Mouse (Mus musculus) thymus, adult 2 months (tissue): ENCODE results near the gene Preb. TPM values are rescaled to one million over a fixed set of nuclear protein-coding genes. Genes with fewer than 3 reads are reported as not detected.

Source experiments
- DNase-seq: peaks from one replicate; pipeline ENCODE4 v3.0.0; 2021
- H3K27ac ChIP-seq: fragments of 200-500 bp; 2 replicates; pipeline ENCODE4 v1.5.1; 2012; ENCODE audit warnings: low read length, control low read depth; ENCODE audit not compliant: control insufficient read depth, insufficient read depth
- H3K27me3 ChIP-seq: fragments of 200-500 bp; 2 replicates; pipeline ENCODE4 v1.6.1; 2012; ENCODE audit warnings: mild to moderate bottlenecking, low read length, moderate library complexity, mixed read lengths; ENCODE audit not compliant: control insufficient read depth, insufficient read depth
- H3K36me3 ChIP-seq: fragments of 200-500 bp; 2 replicates; pipeline ENCODE4 v1.6.1; 2012; ENCODE audit warnings: mild to moderate bottlenecking, low read length, moderate library complexity; ENCODE audit not compliant: control insufficient read depth, insufficient read depth
- H3K4me1 ChIP-seq: fragments of 200-500 bp; replicated peaks from 2 replicates; pipeline ENCODE4 v1.6.1; 2012; ENCODE audit warnings: low read length; ENCODE audit not compliant: control insufficient read depth, insufficient read depth
- H3K4me3 ChIP-seq: fragments of 200-500 bp; 2 replicates; pipeline ENCODE4 v1.5.1; 2012; ENCODE audit warnings: mild to moderate bottlenecking, low read length, control low read depth, moderate library complexity; ENCODE audit not compliant: control insufficient read depth, insufficient read depth
- CTCF ChIP-seq: fragments of 200-500 bp; IDR thresholded peaks from 2 replicates; pipeline ENCODE4 v1.5.1; 2012; ENCODE audit warnings: mild to moderate bottlenecking, control low read depth, low read length, moderate library complexity, borderline replicate concordance; ENCODE audit not compliant: control insufficient read depth, poor library complexity, insufficient read depth; ENCODE audit errors: extremely low read depth
- POLR2A ChIP-seq: fragments of 200-500 bp; IDR thresholded peaks from 2 replicates; pipeline ENCODE4 v1.6.1; 2012; ENCODE audit warnings: mild to moderate bottlenecking, low read length, control low read depth, moderate library complexity; ENCODE audit not compliant: control insufficient read depth, poor library complexity, insufficient read depth; ENCODE audit errors: extremely low read depth
- WGBS: fragments of 180-500 bp; shearing (Covaris S2); methylation state at CpG from one replicate; pipeline ENCODE4 v1.1.7; 2018; 5-methylcytosine and 5-hydroxymethylcytosine counted together
- polyA plus RNA-seq: library from polyadenylated mRNA; depleted of rRNA; stranded (reverse); fragments of >200 nt; gene quantifications from 2 replicates; pipeline ENCODE4 v1.2.3, GENCODE M21; 2012

The Preb gene
- polyA plus RNA-seq, 1 experiment: 419 TPM

DNA sequence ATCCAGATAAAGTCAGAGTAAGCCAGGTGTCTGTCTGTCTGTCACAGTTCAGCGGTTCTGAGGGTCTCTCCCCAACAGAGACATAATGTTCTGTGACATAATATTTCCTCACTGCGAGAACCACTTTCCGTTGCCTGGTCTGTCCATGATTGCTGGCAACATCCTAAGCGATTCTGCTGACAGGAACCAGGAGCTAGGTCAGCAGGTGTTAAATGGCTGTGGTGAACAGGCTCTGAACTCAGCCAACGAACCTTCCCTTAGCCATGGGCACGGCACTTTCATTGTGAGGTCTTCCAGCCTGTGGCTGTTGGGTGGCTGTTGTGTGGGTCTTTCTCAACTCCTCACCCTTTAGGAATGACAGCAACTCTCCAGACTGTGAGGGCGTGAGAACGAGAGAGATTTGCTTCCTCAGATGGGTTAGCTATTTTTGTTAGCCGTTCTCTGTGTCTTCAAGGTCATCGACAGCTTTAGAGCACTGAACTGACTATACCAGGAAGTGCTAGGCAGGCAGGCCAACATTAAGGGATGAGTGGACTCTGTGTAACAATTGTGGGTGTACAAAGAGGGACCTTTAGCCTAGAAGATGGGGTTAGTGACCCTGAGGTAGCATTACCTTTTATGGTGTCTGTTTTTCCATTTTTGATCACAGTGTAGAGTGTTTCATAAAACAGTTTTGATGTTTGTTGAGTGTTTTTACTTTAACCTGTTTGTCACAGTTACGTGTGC is 34.9 kb upstream of the Preb start:
- Histone ChIP-seq H3K4me3 (no peak overlapping the region), H3K27ac (no peak overlapping the region), H3K27me3 (no peaks in the 10 kb centered on the region), H3K4me1 (no peaks in the 10 kb centered on the region), H3K36me3 (no peaks in the 10 kb centered on the region)
- TF ChIP-seq CTCF: no peak
- no peak for DNase-seq
- 83% methylated on average over 11 of the region's 11 CpGs for WGBS

DNA sequence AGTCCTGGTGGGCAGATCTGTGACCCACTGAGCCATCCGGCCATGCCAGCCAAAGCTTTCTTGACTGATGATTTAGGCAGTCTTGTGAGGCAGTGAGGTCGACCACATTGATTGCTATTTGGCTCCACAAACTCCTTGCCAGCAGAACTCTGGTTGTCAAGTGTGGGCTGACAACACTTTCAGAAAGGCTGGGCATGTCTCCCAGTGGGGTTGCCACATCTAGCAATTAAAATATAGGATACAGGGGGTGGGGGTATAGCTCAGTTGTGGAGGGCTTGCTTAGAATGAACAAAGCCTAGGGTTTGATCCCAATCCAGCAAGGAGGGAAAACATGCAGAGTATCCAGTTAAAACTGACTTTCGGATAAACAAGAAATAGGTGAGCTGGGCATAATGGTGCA is 33.9 kb upstream of the Preb start:
- WGBS: 80% methylated on average over 3 of the region's 3 CpGs
- no peak overlapping the region for H3K27ac ChIP-seq
- no peak for DNase-seq
- TF ChIP-seq POLR2A: no peak
- TF ChIP-seq CTCF: no peak
- no peaks in the 10 kb centered on the region for H3K36me3 ChIP-seq
- H3K4me1 ChIP-seq: no peaks in the 10 kb centered on the region
- no peaks in the 10 kb centered on the region for H3K27me3 ChIP-seq
- no peak overlapping the region for H3K4me3 ChIP-seq

DNA sequence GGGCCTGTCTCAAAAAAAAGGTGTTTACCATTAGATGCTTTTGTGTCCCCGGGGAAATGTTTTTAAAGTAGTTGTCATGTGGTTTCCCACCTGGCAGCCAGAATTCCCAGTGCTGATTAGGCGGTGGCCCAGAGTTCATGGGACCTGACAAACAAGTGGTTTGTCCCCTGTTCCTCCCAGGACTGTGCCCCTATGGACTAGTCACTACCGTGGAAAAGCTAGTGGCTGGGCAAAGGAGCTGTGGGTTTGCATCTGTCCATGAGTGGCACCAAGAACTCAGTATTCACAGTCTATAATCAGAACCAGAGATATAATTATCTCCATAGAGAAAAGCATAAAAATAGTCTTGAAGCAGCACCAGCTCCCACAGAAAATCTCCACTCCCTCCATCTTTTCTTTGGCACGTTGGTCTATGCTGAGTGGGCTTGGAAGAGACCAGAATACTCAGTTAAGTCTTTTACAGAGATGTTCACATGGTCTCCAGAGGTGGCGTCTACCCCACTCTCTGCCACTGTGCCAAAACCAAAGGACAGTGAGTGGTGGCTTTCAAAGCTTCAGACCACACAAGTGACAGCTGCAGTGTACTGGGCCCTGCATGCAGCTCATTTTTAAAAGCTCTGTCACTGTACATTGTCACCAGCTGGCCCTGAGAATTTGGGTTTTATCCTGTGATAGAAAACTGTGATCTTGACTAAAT is 33.0 kb upstream of the Preb start:
- Histone ChIP-seq H3K27ac (no peak overlapping the region), H3K27me3 (no peaks in the 10 kb centered on the region), H3K4me3 (no peak overlapping the region), H3K36me3 (no peaks in the 10 kb centered on the region), H3K4me1 (no peaks in the 10 kb centered on the region)
- TF ChIP-seq CTCF (no peak), POLR2A (no peak)
- no peak for DNase-seq
- WGBS: 85% methylated on average over 5 of the region's 5 CpGs

DNA sequence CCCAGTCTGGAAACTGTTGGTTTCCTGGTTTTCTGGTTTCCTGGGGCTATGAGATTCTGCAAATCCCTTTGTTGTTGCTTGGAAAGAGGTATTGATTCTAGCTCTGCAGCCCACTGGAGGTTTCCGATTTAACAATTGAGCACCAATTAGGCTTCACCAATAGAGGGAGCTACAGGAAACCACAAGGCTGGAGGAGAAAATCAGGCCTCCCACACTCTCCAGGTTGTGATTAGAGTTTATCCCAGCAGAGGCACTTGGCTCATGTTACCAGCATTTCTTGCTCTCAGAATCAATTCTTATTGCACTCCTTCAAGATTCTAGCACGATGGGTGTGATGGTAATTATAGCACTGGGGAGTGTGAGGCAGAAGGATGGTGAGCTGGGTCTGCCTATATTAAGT is 22.2 kb upstream of the Preb start:
- Histone ChIP-seq H3K27me3 (no peaks in the 10 kb centered on the region), H3K36me3 (no peaks in the 10 kb centered on the region), H3K4me3 (no peak overlapping the region), H3K4me1 (no peaks in the 10 kb centered on the region), H3K27ac (no peak overlapping the region)
- 55% methylated on average over 2 of the region's 2 CpGs for WGBS
- TF ChIP-seq POLR2A: no peak
- TF ChIP-seq CTCF: no peak
- no peak for DNase-seq

DNA sequence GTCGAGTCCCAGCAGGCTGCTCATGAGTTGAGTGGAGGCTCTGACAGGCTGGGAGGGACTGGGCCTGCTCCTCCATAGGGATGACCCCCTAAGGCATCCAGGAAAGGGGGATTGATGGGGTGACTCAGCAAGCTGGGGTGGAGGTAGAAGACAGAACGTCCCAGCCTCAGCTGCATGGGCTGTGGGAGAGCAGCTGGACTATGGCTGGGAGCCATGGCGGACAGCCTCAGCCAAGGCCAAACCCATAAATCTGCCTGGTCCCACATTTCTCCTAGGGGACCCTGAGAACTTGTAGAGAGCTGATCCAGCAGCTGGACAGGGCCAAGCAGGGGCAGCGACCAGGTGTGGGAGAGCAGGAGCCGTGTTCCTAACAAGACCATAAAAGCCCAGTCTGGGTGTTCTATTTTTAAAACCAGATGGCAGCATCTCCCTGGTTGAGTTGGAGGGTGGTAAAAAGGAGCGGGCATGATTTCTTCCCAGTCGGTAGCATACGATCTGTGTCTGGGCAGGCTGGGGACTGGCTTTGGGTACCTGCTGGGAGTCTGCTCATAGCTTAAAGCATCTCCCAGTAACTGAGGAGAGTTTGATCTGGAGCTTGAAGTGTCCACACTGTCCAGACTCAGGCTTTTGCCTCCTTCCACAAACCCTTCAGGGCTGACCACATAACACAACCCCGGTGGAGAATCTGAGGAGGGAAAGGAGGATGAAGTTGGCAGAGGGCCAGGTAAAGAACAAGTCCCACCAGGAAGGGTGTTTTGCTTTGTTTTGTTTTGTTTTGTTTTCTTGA is 14.9 kb upstream of the Preb start:
- 91% methylated on average over 9 of the region's 9 CpGs for WGBS
- TF ChIP-seq POLR2A: no peak
- TF ChIP-seq CTCF: no peak
- DNase-seq: no peak
- Histone ChIP-seq H3K4me3 (no peak overlapping the region), H3K36me3 (no peaks in the 10 kb centered on the region), H3K27ac (no peak overlapping the region), H3K4me1 (no peaks in the 10 kb centered on the region; the same call in 1 of the 2 replicates), H3K27me3 (no peaks in the 10 kb centered on the region)

DNA sequence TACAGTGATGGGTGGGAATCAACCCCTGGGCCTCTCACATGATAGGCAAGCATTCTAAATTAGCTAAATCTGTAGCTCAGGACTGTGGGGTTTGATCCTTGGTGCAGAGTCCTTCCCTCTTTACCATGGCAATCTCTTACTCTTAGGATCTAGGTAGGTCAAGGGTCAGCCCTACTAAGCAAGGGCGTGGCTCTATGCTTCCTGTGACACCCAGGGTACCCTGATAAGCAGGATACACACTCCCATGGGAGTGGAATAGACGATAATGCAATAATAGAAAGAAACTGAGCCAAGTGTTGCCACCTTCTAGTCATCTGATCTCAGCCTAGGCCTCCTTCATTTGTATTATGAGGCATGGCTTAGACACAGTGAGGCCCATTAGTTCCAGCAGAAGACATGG is 9.3 kb upstream of the Preb start:
- H3K27ac ChIP-seq: no peak overlapping the region
- H3K4me1 ChIP-seq: no peaks in the 10 kb centered on the region; the same call in 1 of the 2 replicates
- H3K27me3 ChIP-seq: no peaks in the 10 kb centered on the region
- TF ChIP-seq POLR2A (no peak), CTCF (no peak)
- no peak overlapping the region for H3K4me3 ChIP-seq
- DNase-seq: no peak
- 91% methylated on average over 2 of the region's 2 CpGs for WGBS
- no peaks in the 10 kb centered on the region for H3K36me3 ChIP-seq

DNA sequence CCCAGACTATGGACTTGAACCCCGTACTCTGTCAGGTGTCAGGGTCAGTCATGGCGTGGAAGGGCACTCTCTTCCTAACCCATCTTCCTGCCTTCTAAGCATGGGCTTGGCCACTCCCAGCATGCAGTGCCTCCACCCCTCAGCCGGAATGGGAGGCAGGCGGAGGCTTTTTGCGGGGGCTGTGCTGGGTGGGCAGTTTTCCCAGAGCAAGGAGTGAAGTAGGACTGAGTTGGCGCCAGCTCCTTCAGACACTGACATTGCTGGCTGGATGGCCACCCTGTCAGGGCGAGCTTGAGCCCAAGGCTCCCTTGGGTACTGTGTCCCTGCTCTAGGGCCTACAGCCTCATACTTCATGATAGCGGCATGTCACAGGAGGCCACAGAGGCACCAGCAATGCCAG is 8.3 kb upstream of the Preb start, which contains the start of gene Tcf23:
Tcf23 (plus strand) TSS at position 247 of the 400 bp plus-strand sequence.
- H3K27ac ChIP-seq: no peak within 1 kb of the TSS
- no peaks in the 10 kb centered on the region for H3K27me3 ChIP-seq
- no peaks in the 10 kb centered on the region for H3K36me3 ChIP-seq
- 92% methylated on average over 8 of the region's 8 CpGs for WGBS
- no peak within 1 kb of the TSS for H3K4me3 ChIP-seq
- no peaks in the 10 kb centered on the region; the same call in 1 of the 2 replicates for H3K4me1 ChIP-seq
- no peak for DNase-seq
- no peak for TF ChIP-seq POLR2A
- TF ChIP-seq CTCF: no peak
